Mouse (Mus musculus) midbrain, embryonic 11.5 days (tissue): ENCODE results near the gene Sez6l2. TPM values are rescaled to one million over a fixed set of nuclear protein-coding genes. Genes with fewer than 3 reads are reported as not detected.

Experiments
- ATAC-seq: fragments of 200-750 bp; cut with Nextera tagmentation; 2 replicates; pipeline ENCODE4 v1.8.0; 2017; ENCODE audit warnings: moderate TSS enrichment, moderate library complexity; ENCODE audit not compliant: low FRiP score
- DNase-seq: peaks from one replicate; pipeline ENCODE4 v3.0.0; 2015; ENCODE audit warnings: low spot score; ENCODE audit errors: missing footprints
- H3K27ac ChIP-seq: fragments of 300-500 bp; sonication (generic); 2 replicates; pipeline ENCODE4 v1.5.1; 2014; ENCODE audit warnings: low read depth, low read length
- H3K27me3 ChIP-seq: fragments of 300-500 bp; sonication (generic); 2 replicates; pipeline ENCODE4 v1.6.1; 2014; ENCODE audit warnings: mild to moderate bottlenecking, low read length, moderate library complexity, mixed read lengths; ENCODE audit not compliant: control insufficient read depth, insufficient read depth
- H3K36me3 ChIP-seq: fragments of 300-500 bp; sonication (generic); 2 replicates; pipeline ENCODE4 v1.6.1; 2014; ENCODE audit warnings: mild to moderate bottlenecking, low read length, moderate library complexity, mixed read lengths; ENCODE audit not compliant: control insufficient read depth, insufficient read depth
- H3K4me1 ChIP-seq: fragments of 300-500 bp; sonication (generic); 2 replicates; pipeline ENCODE4 v1.6.1; 2014; ENCODE audit warnings: low read length; ENCODE audit not compliant: control insufficient read depth, insufficient read depth
- H3K4me2 ChIP-seq: fragments of 300-500 bp; sonication (generic); 2 replicates; pipeline ENCODE4 v1.6.1; 2014; ENCODE audit warnings: mild to moderate bottlenecking, moderate library complexity
- H3K4me3 ChIP-seq: fragments of 300-500 bp; sonication (generic); 2 replicates; pipeline ENCODE4 v1.5.1; 2014; ENCODE audit warnings: low read depth, low read length
- H3K9ac ChIP-seq: fragments of 300-500 bp; sonication (generic); 2 replicates; pipeline ENCODE4 v1.6.1; 2014; ENCODE audit warnings: low read length
- H3K9me3 ChIP-seq: fragments of 300-500 bp; sonication (generic); 2 replicates; pipeline ENCODE4 v1.6.1; 2016; ENCODE audit warnings: low read length; ENCODE audit not compliant: control insufficient read depth
- WGBS: fragments of 180-500 bp; shearing (Covaris S2); extraction: QIAGEN DNeasy Blood & Tissue Kit; methylation state at CpG from one replicate; pipeline ENCODE4 v1.1.7; 2014; 5-methylcytosine and 5-hydroxymethylcytosine counted together
- polyA plus RNA-seq: library from polyadenylated mRNA; unstranded; fragments of >200 nt; fragmentation: Nextera tagmentation; extraction: Ambion mirVana; gene quantifications from 2 replicates; pipeline ENCODE4 v1.2.1, GENCODE M21; 2014

Sez6l2 gene
- polyA plus RNA-seq, 1 experiment from 2014 or later, result 9.9 TPM

- DNase-seq (peak; percentile 88), ATAC-seq (peak; percentile 30)
- Histone ChIP-seq H3K4me1 (peaks cover 26% of the 10 kb centered on the region), H3K4me2 (peak overlapping the region; percentile 94), H3K36me3 (0 out of 2 replicates have a peak, but pooled peaks cover 4% of the 10 kb centered on the region), H3K27ac (peak overlapping the region; percentile 93), H3K9ac (peak overlapping the region; percentile 85), H3K27me3 (no peaks in the 10 kb centered on the region), H3K9me3 (no peaks in the 10 kb centered on the region), H3K4me3 (peak overlapping the region; percentile 80)
- 1% methylated on average over 10 of the region's 10 CpGs for WGBS
These were observed 65.7 kb downstream of the Sez6l2 start for GRCm38 (mm10) chr7:127016081-127016480.

DNA sequence TGATC is 65.9 kb downstream of the Sez6l2 start, which contains the start of gene Pagr1b:
Gene Pagr1b, minus strand, starts transcription at position 4 of the 5 bp plus-strand sequence.
- Histone ChIP-seq H3K4me1 (peaks cover 29% of the 10 kb centered on the region), H3K9ac (peak within 1 kb of the TSS; percentile 85), H3K4me2 (peak within 1 kb of the TSS; percentile 94), H3K4me3 (peak within 1 kb of the TSS; percentile 80), H3K36me3 (0 out of 2 replicates have a peak, but pooled peaks cover 4% of the 10 kb centered on the region), H3K9me3 (no peaks in the 10 kb centered on the region), H3K27me3 (no peaks in the 10 kb centered on the region), H3K27ac (peak within 1 kb of the TSS; percentile 93)
- ATAC-seq, result no peak
- DNase-seq, result no peak

- DNase-seq (no peak), ATAC-seq (peak; percentile 20)
- Histone ChIP-seq H3K27me3 (no peaks in the 10 kb centered on the region), H3K27ac (peak overlapping the region; percentile 93), H3K9me3 (no peaks in the 10 kb centered on the region), H3K4me3 (peak overlapping the region; percentile 80), H3K4me1 (peaks cover 31% of the 10 kb centered on the region), H3K4me2 (peak overlapping the region; percentile 94), H3K9ac (peak overlapping the region; percentile 85), H3K36me3 (0 out of 2 replicates have a peak, but pooled peaks cover 4% of the 10 kb centered on the region)
- WGBS, result 0% methylated on average over 22 of the region's 22 CpGs
These were observed 66.1 kb downstream of the Sez6l2 start for GRCm38 (mm10) chr7:127016486-127016938.

- H3K9ac ChIP-seq, result peak within 1 kb of the TSS; percentile 85
- no peaks in the 10 kb centered on the region for H3K9me3 ChIP-seq
- H3K36me3 ChIP-seq, result peaks cover 4% of the 10 kb centered on the region; the same call in 1 of the 2 replicates
- ATAC-seq (peak; percentile 82), DNase-seq (peak; percentile 100)
- H3K27ac ChIP-seq, result peak within 1 kb of the TSS; percentile 93
- peak within 1 kb of the TSS; percentile 94 for H3K4me2 ChIP-seq
- H3K27me3 ChIP-seq, result no peaks in the 10 kb centered on the region
- H3K4me1 ChIP-seq, result peaks cover 38% of the 10 kb centered on the region
- peak within 1 kb of the TSS; percentile 80 for H3K4me3 ChIP-seq
- 5% methylated on average over 39 of the region's 39 CpGs for WGBS
These were observed 66.9 kb downstream of the Sez6l2 start, which contains the start of gene Pagr1a for GRCm38 (mm10) chr7:127016971-127017949. TSS of gene Pagr1a (minus strand) at chr7:127017352.

GRCm38 (mm10) chr7:127017950-127018345 is 67.6 kb downstream of the Sez6l2 start:
- Histone ChIP-seq H3K27ac (0 out of 2 replicates have a peak overlapping the region, but pooled peaks have one; percentile 36), H3K9ac (peak overlapping the region; percentile 29), H3K4me1 (peaks cover 45% of the 10 kb centered on the region), H3K36me3 (peaks cover 8% of the 10 kb centered on the region; the same call in 1 of the 2 replicates), H3K9me3 (no peaks in the 10 kb centered on the region), H3K4me3 (no peak overlapping the region), H3K27me3 (no peaks in the 10 kb centered on the region), H3K4me2 (no peak overlapping the region)
- no peak for DNase-seq
- ATAC-seq, result no peak
- 77% methylated on average over 6 of the region's 6 CpGs for WGBS

GRCm38 (mm10) chr7:127018416-127019305 is 68.3 kb downstream of the Sez6l2 start:
- Histone ChIP-seq H3K27me3 (no peaks in the 10 kb centered on the region), H3K9ac (peak overlapping the region; percentile 29; the same call in 1 of the 2 replicates), H3K4me1 (peaks cover 52% of the 10 kb centered on the region), H3K4me2 (no peak overlapping the region), H3K4me3 (no peak overlapping the region), H3K9me3 (no peaks in the 10 kb centered on the region), H3K36me3 (peaks cover 13% of the 10 kb centered on the region), H3K27ac (no peak overlapping the region)
- WGBS, result 83% methylated on average over 15 of the region's 15 CpGs
- no peak for ATAC-seq
- no peak for DNase-seq

- Histone ChIP-seq H3K27ac (no peak overlapping the region), H3K9ac (peak overlapping the region; percentile 79; the same call in 1 of the 2 replicates), H3K36me3 (peaks cover 13% of the 10 kb centered on the region), H3K4me2 (peak overlapping the region; percentile 86; the same call in 1 of the 2 replicates), H3K9me3 (no peaks in the 10 kb centered on the region), H3K4me1 (peaks cover 60% of the 10 kb centered on the region), H3K27me3 (no peaks in the 10 kb centered on the region), H3K4me3 (no peak overlapping the region)
- no peak for DNase-seq
- no peak for ATAC-seq
- 83% methylated on average over 14 of the region's 14 CpGs for WGBS
These were observed 69.1 kb downstream of the Sez6l2 start for GRCm38 (mm10) chr7:127019306-127019960.

GRCm38 (mm10) chr7:127020031-127020430 is 69.7 kb downstream of the Sez6l2 start:
- Histone ChIP-seq H3K4me3 (peak overlapping the region; percentile 44; the same call in 1 of the 2 replicates), H3K4me2 (peak overlapping the region; percentile 86), H3K27me3 (no peaks in the 10 kb centered on the region), H3K9ac (peak overlapping the region; percentile 79), H3K9me3 (no peaks in the 10 kb centered on the region), H3K4me1 (peaks cover 64% of the 10 kb centered on the region), H3K36me3 (peaks cover 16% of the 10 kb centered on the region), H3K27ac (no peak overlapping the region)
- no peak for ATAC-seq
- no peak for DNase-seq
- 55% methylated on average over 3 of the region's 3 CpGs for WGBS
